In genomic region chr9:105494553-105495315, GRCm38 (mm10) we compare ENCODE assay signal across 8 mouse cellular contexts. TPM values are rescaled to one million over a fixed set of nuclear protein-coding genes. Genes with fewer than 3 reads are reported as not detected.
DNase-seq lines count a peak whose midpoint lies in the region; ATAC-seq lines count a peak whose summit lies in the region.

No protein-coding gene starts in this region.

- no peaks in the 10 kb centered on the region for H3K36me3 ChIP-seq in hindbrain, embryonic 16.5 days (ENCODE audit: control insufficient read depth, insufficient read depth, low read length)
- no peaks in the 10 kb centered on the region for H3K36me3 ChIP-seq in macrophage (ENCODE audit: inconsistent target)

- H3K4me1 ChIP-seq in hindbrain, embryonic 16.5 days (ENCODE audit: control insufficient read depth, insufficient read depth, low read depth, low read length): peaks cover 21% of the 10 kb centered on the region

- no peaks in the 10 kb centered on the region for H3K27me3 ChIP-seq in hindbrain, embryonic 16.5 days (replicated peaks; ENCODE audit: control insufficient read depth, insufficient read depth, low read length)

- peaks cover 47% of the 10 kb centered on the region for H3K79me2 ChIP-seq in macrophage (ENCODE audit: inconsistent target)

- ATAC-seq in hindbrain, embryonic 16.5 days: peak; percentile 99

- peak overlapping the region; percentile 87 for H3K27ac ChIP-seq in hindbrain, embryonic 16.5 days (ENCODE audit: low read depth, low read length)
- peak overlapping the region; percentile 80 for H3K27ac ChIP-seq in macrophage

- DNase-seq in R1 (ENCODE audit: low read depth, low spot score): peak; percentile 88
- peak; percentile 98 to 99 for DNase-seq in cerebellum, postnatal 25 days
- peak; percentile 96 to 98 for DNase-seq in frontal cortex, postnatal 36 days (ENCODE audit: low spot score in 2 of 2)
- DNase-seq in left cerebral cortex, adult 18-20 months (ENCODE audit: low spot score in 2 of 2): peak; percentile 97 to 98
- peak; percentile 98 for DNase-seq in right cerebral cortex, adult 18-20 months
- DNase-seq in urinary bladder, postnatal 10 days (ENCODE audit: low spot score): peak; percentile 86

- under 1% methylated on average over 43 of the region's 83 CpGs for WGBS in hindbrain, embryonic 16.5 days
- WGBS in macrophage (ENCODE audit: missing documents): 2% methylated on average over 65 of the region's 83 CpGs

- H3K9me3 ChIP-seq in hindbrain, embryonic 16.5 days (ENCODE audit: control insufficient read depth, low read length): no peaks in the 10 kb centered on the region

- peak overlapping the region; percentile 94 for H3K4me2 ChIP-seq in hindbrain, embryonic 16.5 days (ENCODE audit: low read length)

- peak overlapping the region; percentile 78 for H3K9ac ChIP-seq in hindbrain, embryonic 16.5 days (ENCODE audit: low read depth, low read length)

- peak overlapping the region; percentile 86 for H3K4me3 ChIP-seq in hindbrain, embryonic 16.5 days (ENCODE audit: low read length)
- peak overlapping the region; percentile 88 for H3K4me3 ChIP-seq in macrophage (ENCODE audit: inconsistent target)

RNA-seq across cellular contexts. Expression of gene Atp2c1, which starts 32.4 kb away (rescaled TPM):
- 96.7 and 105 TPM in 2 replicates for polyA plus RNA-seq in hindbrain, embryonic 16.5 days (2015; fragmentation: Nextera tagmentation; extraction: Ambion mirVana)
- 100 to 1,000 TPM; 202 to 204 TPM for total RNA-seq in left cerebral cortex, adult 18-20 months (2021)
- total RNA-seq in macrophage (2018; cell fraction: chromatin; rRNA removed): 100 to 1,000 TPM; 136 to 319 (median 185) TPM
- 10 to 100 TPM; 47.2 to 76.4 (median 64.0) TPM for total RNA-seq in macrophage (2018; cell fraction: cytosol; rRNA removed)
- 100 to 1,000 TPM in 25 of 26 experiments, 10 to 100 TPM in 1; 90.4 to 151 (median 122) TPM for total RNA-seq in macrophage (2018; cell fraction: nucleus; rRNA removed)
- polyA plus RNA-seq in macrophage (2018): 36.1 to 58.6 TPM (median 52.3 TPM) in 3 replicates

Comparison
In these comparisons a context has a peak if more than half of its experiments do, and no peak if none do; other contexts are left out.
1. Peak in every context shown above with its lines: DNase-seq, ATAC-seq, H3K4me3 ChIP-seq and H3K27ac ChIP-seq.